Mouse (Mus musculus) liver, embryonic 13.5 days (tissue): ENCODE data around the gene Cfap61. TPM values are rescaled to one million over a fixed set of nuclear protein-coding genes. Genes with fewer than 3 reads are reported as not detected.

Experiments used
- ATAC-seq: fragments of 200-750 bp; cut with Nextera tagmentation; 2 replicates; pipeline ENCODE4 v1.8.0; 2017; ENCODE audit warnings: low read depth, mild to moderate bottlenecking, moderate number of reproducible peaks, moderate library complexity
- DNase-seq: peaks from one replicate; pipeline ENCODE4 v3.0.0; 2022
- H3K27ac ChIP-seq: fragments of 300-500 bp; sonication (generic); 2 replicates; pipeline ENCODE4 v1.5.1; 2015; ENCODE audit warnings: moderate library complexity, mild to moderate bottlenecking, inconsistent platforms
- H3K27me3 ChIP-seq: fragments of 300-500 bp; sonication (generic); 2 replicates; pipeline ENCODE4 v1.6.1; 2015; ENCODE audit warnings: mild to moderate bottlenecking, inconsistent platforms
- H3K36me3 ChIP-seq: fragments of 300-500 bp; sonication (generic); 2 replicates; pipeline ENCODE4 v1.6.1; 2015; ENCODE audit warnings: mild to moderate bottlenecking, inconsistent platforms
- H3K4me1 ChIP-seq: fragments of 300-500 bp; sonication (generic); replicated peaks from 2 replicates; pipeline ENCODE4 v1.6.1; 2015; ENCODE audit warnings: inconsistent platforms
- H3K4me2 ChIP-seq: fragments of 300-500 bp; sonication (generic); 2 replicates; pipeline ENCODE4 v1.6.1; 2015; ENCODE audit warnings: inconsistent platforms, mild to moderate bottlenecking, moderate library complexity
- H3K4me3 ChIP-seq: fragments of 300-500 bp; sonication (generic); replicated peaks from 2 replicates; pipeline ENCODE4 v1.5.1; 2015; ENCODE audit warnings: mild to moderate bottlenecking, inconsistent platforms
- H3K9ac ChIP-seq: fragments of 300-500 bp; sonication (generic); 2 replicates; pipeline ENCODE4 v1.6.1; 2015; ENCODE audit warnings: mild to moderate bottlenecking, inconsistent platforms
- H3K9me3 ChIP-seq: fragments of 300-500 bp; sonication (generic); replicated peaks from 2 replicates; pipeline ENCODE4 v1.6.1; 2016; ENCODE audit warnings: inconsistent platforms
- WGBS: fragments of 180-500 bp; shearing (Covaris S2); methylation state at CpG from one replicate; pipeline ENCODE4 v1.1.7; 2015; ENCODE audit not compliant: insufficient replicate concordance; 5-methylcytosine and 5-hydroxymethylcytosine counted together
- polyA plus RNA-seq: library from polyadenylated mRNA; unstranded; fragments of >200 nt; fragmentation: Nextera tagmentation; extraction: Ambion mirVana; gene quantifications from 2 replicates; pipeline ENCODE4 v1.2.1, GENCODE M21; 2015

Gene Cfap61
- polyA plus RNA-seq, 1 experiment from 2014 or later: 0.10 TPM

DNA sequence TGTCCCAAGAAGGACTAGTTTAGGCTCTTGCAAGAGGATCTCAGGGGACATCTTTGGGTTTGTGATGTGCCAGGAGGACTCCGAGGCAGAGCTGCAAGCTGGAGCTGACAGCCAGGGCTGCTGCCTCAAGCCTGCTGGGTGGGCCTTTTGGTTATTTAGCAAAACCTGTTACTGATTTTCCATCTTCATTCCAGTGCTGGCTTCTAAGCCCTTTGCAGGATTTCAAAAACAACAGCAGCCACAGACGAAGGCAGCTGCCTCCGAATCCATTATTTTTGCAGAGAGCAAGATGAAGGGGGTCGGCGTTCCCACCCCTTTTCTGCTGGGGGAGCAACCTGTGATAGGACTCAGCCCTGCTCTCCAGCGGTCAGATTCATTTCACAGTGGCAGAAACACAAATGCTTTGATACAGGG, 47.1 kb downstream of the Cfap61 start:
- ATAC-seq (no peak), DNase-seq (no peak)
- Histone ChIP-seq H3K36me3 (no peaks in the 10 kb centered on the region), H3K27me3 (no peaks in the 10 kb centered on the region), H3K9ac (no peak overlapping the region), H3K27ac (no peak overlapping the region), H3K9me3 (no peaks in the 10 kb centered on the region), H3K4me2 (no peak overlapping the region), H3K4me3 (no peak overlapping the region), H3K4me1 (no peaks in the 10 kb centered on the region)
- 64% methylated on average over 6 of the region's 6 CpGs for WGBS

DNA sequence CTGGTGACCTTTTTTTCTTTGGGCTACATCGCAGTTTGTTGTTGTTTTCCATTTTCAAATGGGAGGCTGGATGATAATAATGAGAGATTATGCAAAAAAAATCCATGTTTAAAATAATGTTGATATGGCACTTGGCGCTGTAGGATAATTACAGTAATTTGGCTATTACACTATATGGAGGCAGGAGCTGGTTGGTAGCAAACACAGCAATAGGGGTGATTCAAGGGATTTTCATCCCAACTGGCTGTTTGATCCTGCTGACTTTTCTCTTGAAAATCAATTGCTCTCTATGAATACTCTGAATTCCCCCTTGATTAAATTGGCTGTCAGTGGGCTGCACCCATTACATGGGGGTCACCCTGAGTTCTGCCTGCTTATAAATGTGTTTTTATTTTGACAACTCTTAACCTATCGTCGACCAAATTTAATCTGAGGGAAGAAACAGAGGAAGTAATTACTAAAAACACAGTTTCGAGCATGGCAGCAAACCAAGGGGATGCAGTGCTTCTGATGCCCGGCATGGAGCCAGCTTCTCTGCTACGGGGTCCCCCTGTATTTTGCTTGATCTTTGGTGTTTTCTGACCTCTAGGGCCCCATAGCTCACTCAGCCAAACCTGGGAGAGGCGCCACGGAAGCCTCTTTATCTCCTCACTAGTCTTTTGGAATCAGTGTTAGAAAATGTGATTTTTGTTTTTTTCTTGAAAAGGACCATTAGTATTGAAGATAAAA, 47.9 kb downstream of the Cfap61 start:
- no peak overlapping the region for H3K27ac ChIP-seq
- 63% methylated on average over 9 of the region's 9 CpGs for WGBS
- no peaks in the 10 kb centered on the region for H3K9me3 ChIP-seq
- DNase-seq (no peak), ATAC-seq (no peak)
- H3K4me2 ChIP-seq: no peak overlapping the region
- no peaks in the 10 kb centered on the region for H3K4me1 ChIP-seq
- H3K9ac ChIP-seq: no peak overlapping the region
- no peaks in the 10 kb centered on the region for H3K36me3 ChIP-seq
- no peak overlapping the region for H3K4me3 ChIP-seq
- H3K27me3 ChIP-seq: no peaks in the 10 kb centered on the region

DNA sequence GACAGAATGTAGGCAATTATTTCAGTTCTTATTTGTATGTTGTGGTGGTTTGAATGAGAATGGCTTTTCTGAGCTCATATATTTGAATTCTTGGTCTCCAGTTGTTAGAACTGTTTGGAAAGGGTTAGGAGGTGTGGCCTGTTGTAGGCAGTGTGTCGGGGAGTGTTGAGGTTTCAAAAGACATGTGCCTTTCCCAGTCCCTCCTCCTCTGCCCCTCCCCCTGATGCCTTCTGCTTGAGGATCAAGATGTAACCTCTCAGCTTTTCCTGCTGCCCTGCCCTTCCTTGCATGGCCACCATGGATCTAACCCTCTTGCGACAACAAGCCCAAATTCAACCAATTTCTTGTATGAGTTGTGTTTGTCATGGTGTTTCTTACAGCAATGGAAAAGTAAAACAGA, 53.2 kb downstream of the Cfap61 start:
- no peak overlapping the region for H3K4me3 ChIP-seq
- WGBS: 59% methylated on average over 2 of the region's 2 CpGs
- ATAC-seq: no peak

DNA sequence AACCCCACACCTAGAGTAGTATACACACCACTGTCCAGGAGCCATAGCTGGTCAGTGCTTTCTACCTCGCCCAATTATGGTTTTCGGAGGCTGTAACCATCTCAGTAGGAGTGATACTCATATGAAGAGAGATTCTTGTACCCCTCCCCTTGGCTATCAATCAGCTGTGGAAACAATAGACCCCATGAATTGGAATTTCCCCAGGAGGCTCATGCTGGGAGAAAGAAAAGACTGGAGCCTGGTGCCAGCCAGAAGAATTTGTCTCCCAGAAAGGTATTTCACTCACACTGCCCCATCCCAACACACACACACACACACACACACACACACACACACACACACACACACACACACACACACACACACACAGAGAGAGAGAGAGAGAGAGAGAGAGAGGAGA, 55.9 kb downstream of the Cfap61 start:
- ATAC-seq (no peak), DNase-seq (no peak)
- Histone ChIP-seq H3K27ac (no peak overlapping the region), H3K9me3 (no peaks in the 10 kb centered on the region), H3K27me3 (no peaks in the 10 kb centered on the region), H3K36me3 (no peaks in the 10 kb centered on the region), H3K4me3 (no peak overlapping the region), H3K4me1 (no peaks in the 10 kb centered on the region), H3K9ac (no peak overlapping the region), H3K4me2 (no peak overlapping the region)
- WGBS: 60% methylated on average over 2 of the region's 2 CpGs

More for the DNA sequence above, 53.2 kb downstream of the Cfap61 start:
- Histone ChIP-seq H3K4me2 (no peak overlapping the region), H3K9ac (no peak overlapping the region), H3K27ac (no peak overlapping the region), H3K36me3 (no peaks in the 10 kb centered on the region), H3K27me3 (no peaks in the 10 kb centered on the region), H3K9me3 (no peaks in the 10 kb centered on the region), H3K4me1 (no peaks in the 10 kb centered on the region)
- no peak for DNase-seq

DNA sequence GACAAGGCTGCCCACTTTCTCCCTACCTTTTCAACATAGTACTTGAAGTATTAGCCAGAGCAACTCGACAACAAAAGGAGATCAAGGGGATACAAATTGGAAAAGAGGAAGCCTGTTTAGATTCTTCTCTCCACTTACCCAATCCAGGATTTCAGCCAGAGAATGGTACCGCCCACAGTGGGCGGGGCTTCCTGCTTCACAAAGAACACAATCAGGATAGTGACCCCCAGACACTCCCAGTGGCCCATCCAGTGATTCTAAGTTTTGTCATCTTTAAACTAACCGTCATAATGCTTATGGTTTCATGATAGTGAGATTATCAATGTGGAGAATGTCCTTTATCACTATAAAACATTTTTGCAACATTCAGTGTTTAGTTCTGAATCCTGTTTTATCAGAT, 61.9 kb downstream of the Cfap61 start:
- H3K4me3 ChIP-seq: no peak overlapping the region
- no peak overlapping the region for H3K9ac ChIP-seq
- no peak overlapping the region for H3K27ac ChIP-seq
- no peak overlapping the region for H3K4me2 ChIP-seq
- H3K27me3 ChIP-seq: no peaks in the 10 kb centered on the region
- no peaks in the 10 kb centered on the region for H3K36me3 ChIP-seq
- no peaks in the 10 kb centered on the region for H3K9me3 ChIP-seq
- ATAC-seq (no peak), DNase-seq (no peak)
- H3K4me1 ChIP-seq: no peaks in the 10 kb centered on the region
- WGBS: 43% methylated on average over 4 of the region's 4 CpGs

DNA sequence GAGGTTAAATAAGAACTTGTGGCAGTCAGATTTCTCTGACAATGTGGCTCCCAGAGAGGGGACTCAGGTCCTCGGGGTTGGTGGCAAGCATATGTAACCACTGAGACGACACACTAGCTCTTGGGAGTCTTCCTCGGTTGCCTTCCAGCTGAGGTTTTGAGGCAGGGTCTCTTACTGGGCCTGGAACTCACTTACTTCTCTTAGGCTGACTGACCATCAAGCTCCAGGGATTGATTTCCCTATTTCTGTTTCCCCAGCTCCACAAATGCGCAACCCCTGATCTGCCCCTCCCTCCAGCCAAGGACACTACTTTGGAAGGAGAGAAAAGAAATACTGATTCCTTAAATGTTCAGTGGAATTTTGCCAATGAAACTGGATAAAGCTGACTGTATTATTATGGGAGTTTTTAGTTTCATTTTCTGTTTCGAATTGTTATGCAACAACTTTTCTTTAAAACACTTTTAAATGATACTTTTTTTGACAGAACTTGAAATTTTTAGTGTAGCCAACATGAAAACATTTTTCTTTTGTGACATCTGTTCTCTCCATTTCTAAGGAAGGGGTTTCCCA, 63.5 kb downstream of the Cfap61 start:
- Histone ChIP-seq H3K36me3 (no peaks in the 10 kb centered on the region), H3K4me1 (no peaks in the 10 kb centered on the region), H3K27ac (no peak overlapping the region), H3K4me3 (no peak overlapping the region), H3K27me3 (no peaks in the 10 kb centered on the region), H3K9me3 (no peaks in the 10 kb centered on the region), H3K4me2 (no peak overlapping the region), H3K9ac (no peak overlapping the region)
- ATAC-seq: no peak
- 54% methylated on average over 5 of the region's 5 CpGs for WGBS
- no peak for DNase-seq

DNA sequence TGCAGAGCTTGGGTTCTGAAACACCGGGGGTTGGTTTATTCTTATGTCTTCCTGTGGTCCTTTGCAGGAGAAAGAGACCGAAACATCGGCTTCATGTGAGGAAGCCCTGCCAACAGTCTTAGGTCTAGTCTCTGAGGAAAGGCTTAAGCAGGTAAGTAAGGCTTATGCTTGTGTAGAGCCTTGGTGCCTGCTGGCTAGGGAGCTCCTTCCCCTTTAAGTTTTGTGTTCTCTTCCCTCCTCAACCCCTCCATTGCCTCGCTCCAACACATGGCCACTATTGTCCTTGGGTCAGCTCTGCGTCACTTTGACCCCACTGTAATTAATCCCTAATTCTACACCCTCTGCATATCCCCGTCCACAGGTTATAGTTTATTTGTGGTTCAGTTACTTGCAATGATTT, 74.2 kb downstream of the Cfap61 start:
- H3K9me3 ChIP-seq: no peaks in the 10 kb centered on the region
- no peaks in the 10 kb centered on the region for H3K27me3 ChIP-seq
- no peak for DNase-seq
- ATAC-seq: no peak
- H3K27ac ChIP-seq: no peak overlapping the region
- no peak overlapping the region for H3K4me2 ChIP-seq
- H3K4me3 ChIP-seq: no peak overlapping the region
- H3K9ac ChIP-seq: no peak overlapping the region
- WGBS: 73% methylated on average over 6 of the region's 6 CpGs
- H3K36me3 ChIP-seq: no peaks in the 10 kb centered on the region
- H3K4me1 ChIP-seq: 0 out of 2 replicates have a peak, but pooled peaks cover 8% of the 10 kb centered on the region

DNA sequence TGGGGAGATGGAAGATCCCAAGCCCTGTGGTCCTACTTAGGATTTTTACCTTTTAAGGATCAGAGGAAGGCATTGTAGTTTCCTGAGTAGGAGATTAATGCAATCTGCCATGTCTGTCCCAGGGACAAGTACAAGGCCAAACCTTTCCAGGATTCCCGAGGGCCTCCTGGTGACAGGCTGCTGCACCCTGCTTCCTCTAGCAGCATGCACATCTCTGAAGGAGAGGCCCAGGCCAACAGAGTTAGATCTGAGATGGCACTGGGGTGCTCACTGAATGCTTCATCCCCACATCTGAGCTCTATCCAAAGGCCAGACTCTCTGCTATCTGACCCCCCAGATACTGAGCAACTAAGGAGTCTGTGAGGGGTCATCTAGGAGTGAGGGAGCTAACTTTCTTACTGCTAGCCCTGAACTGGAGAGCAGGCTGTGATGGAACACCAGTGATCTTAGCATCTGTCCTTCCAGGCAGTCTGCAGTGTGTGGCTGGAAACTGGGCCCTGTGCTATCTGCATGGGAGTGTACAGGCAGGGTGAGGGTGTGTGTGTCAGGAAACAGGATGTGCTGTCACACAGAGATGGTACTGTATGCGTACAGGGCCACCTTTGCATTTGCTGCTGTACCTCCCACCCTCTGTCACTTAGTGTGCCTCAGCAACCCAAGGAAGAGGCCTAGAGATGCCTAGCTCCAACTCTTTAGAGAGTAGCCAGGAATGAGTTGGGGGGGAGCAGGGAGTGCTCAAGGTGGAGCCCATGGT, 75.2 kb downstream of the Cfap61 start:
- WGBS: 32% methylated on average over 2 of the region's 2 CpGs
- Histone ChIP-seq H3K27me3 (no peaks in the 10 kb centered on the region), H3K4me3 (no peak overlapping the region), H3K9me3 (no peaks in the 10 kb centered on the region), H3K9ac (no peak overlapping the region), H3K4me2 (no peak overlapping the region), H3K27ac (no peak overlapping the region), H3K36me3 (no peaks in the 10 kb centered on the region), H3K4me1 (0 out of 2 replicates have a peak, but pooled peaks cover 8% of the 10 kb centered on the region)
- no peak for DNase-seq
- ATAC-seq: no peak

DNA sequence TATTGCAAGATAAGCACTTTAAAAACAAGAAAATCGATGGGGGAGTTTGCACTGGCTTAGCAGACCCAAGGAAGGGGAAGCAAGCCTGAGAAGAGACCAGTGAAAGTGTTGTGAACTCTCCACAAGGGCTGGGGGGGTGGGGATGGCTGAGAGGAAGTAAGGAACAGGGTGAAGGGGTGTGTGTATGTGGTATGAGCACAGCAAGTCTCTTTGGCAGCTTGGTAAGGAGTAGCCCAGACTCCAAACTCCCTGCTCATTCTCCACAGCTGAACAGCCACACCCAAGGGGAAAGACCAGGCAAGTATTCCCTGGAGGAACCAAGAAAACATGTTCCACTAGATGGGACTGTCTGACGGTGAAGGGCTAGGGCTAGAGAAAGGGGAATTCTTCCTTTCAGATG, 76.2 kb downstream of the Cfap61 start:
- Histone ChIP-seq H3K36me3 (no peaks in the 10 kb centered on the region), H3K27ac (no peak overlapping the region), H3K27me3 (no peaks in the 10 kb centered on the region), H3K4me1 (0 out of 2 replicates have a peak, but pooled peaks cover 8% of the 10 kb centered on the region), H3K4me3 (no peak overlapping the region), H3K9me3 (no peaks in the 10 kb centered on the region), H3K9ac (no peak overlapping the region), H3K4me2 (no peak overlapping the region)
- WGBS: 8% methylated on average over 2 of the region's 2 CpGs
- 0 out of 2 replicates have a peak, but pooled peaks have one; percentile 39 for ATAC-seq
- DNase-seq: no peak

DNA sequence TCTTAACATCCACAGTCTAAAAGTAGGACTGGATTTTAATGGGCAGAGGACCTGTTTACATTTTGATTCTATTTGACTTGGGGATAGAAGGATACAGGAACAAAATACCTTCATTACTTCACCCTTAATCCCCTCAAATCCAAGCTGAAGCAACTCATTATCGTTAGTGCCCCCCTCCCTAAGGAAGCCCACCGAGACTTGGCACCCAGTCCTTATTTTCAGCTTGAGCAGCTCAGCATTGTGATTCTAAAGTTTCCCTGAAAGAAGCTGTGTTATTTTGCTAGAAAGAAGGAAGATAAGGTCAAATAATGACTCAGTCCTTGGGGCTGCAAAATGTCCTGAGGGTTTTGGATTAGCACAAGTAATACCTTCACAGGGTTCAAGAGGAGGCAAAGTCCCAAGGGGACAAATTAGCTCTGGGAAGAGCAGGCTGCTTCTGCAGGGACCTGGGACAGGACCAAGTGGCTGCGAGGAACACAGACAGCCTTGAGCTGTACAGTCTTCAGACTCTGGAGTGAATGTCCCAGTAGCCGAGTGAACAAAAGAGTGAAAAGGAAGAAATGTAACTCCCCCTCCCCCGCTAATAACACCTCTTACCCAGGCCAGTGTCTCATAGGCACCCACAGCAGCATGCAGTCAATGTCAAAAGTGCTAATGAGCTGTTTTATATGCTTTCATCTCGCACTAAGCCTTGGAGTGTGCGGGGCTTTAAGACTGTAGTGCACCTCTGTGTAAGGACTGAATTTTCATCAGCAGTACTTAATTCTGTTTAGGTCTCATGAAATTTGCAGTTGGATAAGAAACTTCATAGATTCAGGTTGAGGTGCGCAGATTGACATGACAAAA, 81.0 kb downstream of the Cfap61 start:
- ATAC-seq (no peak), DNase-seq (no peak)
- H3K4me2 ChIP-seq: no peak overlapping the region
- 55% methylated on average over 8 of the region's 8 CpGs for WGBS
- no peaks in the 10 kb centered on the region for H3K9me3 ChIP-seq
- 0 out of 2 replicates have a peak, but pooled peaks cover under 1% of the 10 kb centered on the region for H3K4me1 ChIP-seq
- no peaks in the 10 kb centered on the region for H3K27me3 ChIP-seq
- H3K27ac ChIP-seq: no peak overlapping the region
- H3K36me3 ChIP-seq: no peaks in the 10 kb centered on the region
- H3K4me3 ChIP-seq: no peak overlapping the region
- no peak overlapping the region for H3K9ac ChIP-seq

DNA sequence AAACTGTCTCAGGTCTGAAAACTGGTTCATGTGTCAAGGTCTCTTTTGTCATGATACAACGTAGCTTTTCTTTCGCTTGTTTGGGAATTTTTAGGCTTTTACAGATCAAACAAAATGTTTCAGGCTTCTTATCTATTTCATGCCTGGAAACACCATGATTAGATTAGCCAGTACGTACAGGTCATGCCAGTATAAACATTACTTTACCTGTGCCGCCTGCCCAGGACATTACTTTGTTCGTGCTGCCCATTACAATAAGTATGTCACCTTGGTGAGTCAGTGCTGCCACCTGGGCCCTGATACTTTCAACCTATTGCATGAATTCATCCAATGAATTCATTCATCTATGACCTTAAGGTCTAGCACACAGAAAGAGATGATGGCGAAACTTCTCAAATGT, 88.3 kb downstream of the Cfap61 start:
- no peak overlapping the region for H3K27ac ChIP-seq
- DNase-seq (no peak), ATAC-seq (no peak)
- no peaks in the 10 kb centered on the region for H3K27me3 ChIP-seq
- no peak overlapping the region for H3K4me2 ChIP-seq
- 78% methylated on average over 6 of the region's 6 CpGs for WGBS
- no peaks in the 10 kb centered on the region for H3K36me3 ChIP-seq
- no peaks in the 10 kb centered on the region for H3K9me3 ChIP-seq
- no peak overlapping the region for H3K9ac ChIP-seq
- H3K4me3 ChIP-seq: no peak overlapping the region
- H3K4me1 ChIP-seq: no peaks in the 10 kb centered on the region
